In the genomic region with DNA sequence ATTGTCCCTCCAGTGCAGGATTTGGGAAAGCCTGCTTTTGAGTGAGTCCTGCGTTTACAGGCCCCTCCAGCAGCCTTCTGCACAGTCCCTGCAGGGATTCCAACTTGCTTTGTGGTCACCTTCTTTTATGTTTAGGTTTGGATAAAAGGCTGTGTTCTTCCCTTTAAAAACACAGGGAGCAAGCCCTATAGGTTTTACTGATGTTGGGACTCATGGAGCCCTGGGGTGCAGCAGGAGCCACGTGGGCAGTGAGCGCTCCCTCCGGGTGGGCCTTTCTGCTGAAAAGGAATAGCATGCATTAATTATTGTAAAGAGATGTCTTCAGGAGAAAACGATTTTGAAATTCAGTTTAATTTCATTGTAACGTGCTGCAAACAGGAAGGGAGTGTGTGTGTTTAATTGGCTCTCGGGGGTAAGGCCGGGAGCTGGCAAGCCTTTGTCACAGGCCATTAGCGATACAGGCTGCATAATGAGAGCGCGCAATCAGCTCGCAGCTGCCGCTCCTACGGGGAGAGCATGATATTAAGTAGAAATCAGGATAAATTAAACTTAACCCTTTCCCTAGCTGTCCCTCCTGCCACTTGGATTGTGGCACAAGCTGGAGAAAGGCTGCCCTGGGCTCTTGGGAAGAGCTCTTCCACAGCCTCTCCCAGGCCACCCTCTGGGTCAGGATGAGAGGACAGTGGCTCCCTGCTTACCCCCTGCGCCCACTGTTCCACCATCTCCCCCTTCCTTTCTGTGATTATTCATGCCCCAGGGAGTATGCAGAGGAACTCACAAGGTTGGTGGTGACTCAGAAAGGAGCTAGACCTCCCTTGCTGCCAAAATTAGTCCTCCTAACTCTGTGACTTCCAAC, we compare ENCODE assay signal across 12 mouse cellular contexts. TPM values are rescaled to one million over a fixed set of nuclear protein-coding genes. Genes with fewer than 3 reads are reported as not detected.
DNase-seq lines count a peak whose midpoint lies in the region; ATAC-seq and TF ChIP-seq lines count a peak whose summit lies in the region.
"Had no signal": no experiment of that assay in that cellular context is flagged by ENCODE, and none has a peak within 500 bp of the region (broad histone marks: within the 10 kb centered on the region; RNA-seq: fewer than 3 reads in every experiment).

No protein-coding gene starts in this region.

- no peaks in the 10 kb centered on the region for H3K9me3 ChIP-seq in embryonic facial prominence, embryonic 14.5 days (ENCODE audit: control insufficient read depth, low read length)
- no peaks in the 10 kb centered on the region for H3K9me3 ChIP-seq in hindbrain, postnatal 0 days (ENCODE audit: low read length)
- no peaks in the 10 kb centered on the region for H3K9me3 ChIP-seq in neural tube, embryonic 15.5 days (replicated peaks)

- no peaks in the 10 kb centered on the region for H3K27me3 ChIP-seq in embryonic facial prominence, embryonic 14.5 days (replicated peaks; ENCODE audit: control insufficient read depth, insufficient read depth, low read length)
- no peaks in the 10 kb centered on the region for H3K27me3 ChIP-seq in hindbrain, postnatal 0 days (ENCODE audit: insufficient read depth, low read length)
- no peaks in the 10 kb centered on the region for H3K27me3 ChIP-seq in neural tube, embryonic 15.5 days (replicated peaks)

- no peak for TF ChIP-seq CTCF in hindbrain, postnatal 0 days (IDR thresholded peaks at IDR 0.05; ENCODE audit: low read depth)

- DNase-seq in left cerebral cortex, postnatal 4 days, result peak; percentile 71
- no peak for DNase-seq in left cerebral cortex, adult 8-10 months (ENCODE audit: low spot score in 2 of 2)
- peak; percentile 77 for DNase-seq in embryonic facial prominence, embryonic 14.5 days (ENCODE audit: low spot score)
- peak; percentile 83 for DNase-seq in hindbrain, postnatal 0 days (ENCODE audit: low spot score)
- DNase-seq in cerebellum, adult 11 months, result no peak
- DNase-seq in urinary bladder, postnatal 14 days (ENCODE audit: low spot score), result no peak
- DNase-seq in heart, postnatal 14 days, result no peak
- DNase-seq: heart, adult 2 months; kidney, postnatal 10 days had no signal

- no peak overlapping the region for H3K4me3 ChIP-seq in embryonic facial prominence, embryonic 14.5 days (ENCODE audit: low read depth, low read length)
- no peak overlapping the region for H3K4me3 ChIP-seq in hindbrain, postnatal 0 days (ENCODE audit: low read length)
- no peak overlapping the region for H3K4me3 ChIP-seq in neural tube, embryonic 15.5 days (replicated peaks)
- H3K4me3 ChIP-seq: erythroblast, embryonic 14.5 days; heart, adult 2 months had no signal

- H3K4me1 ChIP-seq in embryonic facial prominence, embryonic 14.5 days (ENCODE audit: control insufficient read depth, insufficient read depth, low read length), result no peaks in the 10 kb centered on the region
- H3K4me1 ChIP-seq in hindbrain, postnatal 0 days (ENCODE audit: insufficient read depth, low read length), result peaks cover 35% of the 10 kb centered on the region
- peaks cover 56% of the 10 kb centered on the region for H3K4me1 ChIP-seq in neural tube, embryonic 15.5 days

- H3K9ac ChIP-seq in embryonic facial prominence, embryonic 14.5 days (ENCODE audit: low read depth, low read length), result no peak overlapping the region
- no peak overlapping the region for H3K9ac ChIP-seq in hindbrain, postnatal 0 days (replicated peaks; ENCODE audit: low read length)
- H3K9ac ChIP-seq in neural tube, embryonic 15.5 days (replicated peaks), result no peak overlapping the region

- H3K36me3 ChIP-seq in embryonic facial prominence, embryonic 14.5 days (ENCODE audit: control insufficient read depth, insufficient read depth, low read length), result 0 out of 2 replicates have a peak, but pooled peaks cover 11% of the 10 kb centered on the region
- no peaks in the 10 kb centered on the region for H3K36me3 ChIP-seq in hindbrain, postnatal 0 days (ENCODE audit: insufficient read depth, low read length)
- no peaks in the 10 kb centered on the region for H3K36me3 ChIP-seq in neural tube, embryonic 15.5 days

- ATAC-seq in embryonic facial prominence, embryonic 14.5 days (ENCODE audit: low read depth), result peak; percentile 82
- ATAC-seq in hindbrain, postnatal 0 days, result peak; percentile 71
- ATAC-seq in neural tube, embryonic 15.5 days (ENCODE audit: low FRiP score), result peak; percentile 89

- peak overlapping the region; percentile 48 for H3K27ac ChIP-seq in embryonic facial prominence, embryonic 14.5 days (replicated peaks; ENCODE audit: low read depth, low read length)
- peak overlapping the region; percentile 62 for H3K27ac ChIP-seq in hindbrain, postnatal 0 days
- H3K27ac ChIP-seq in neural tube, embryonic 15.5 days (replicated peaks), result peak overlapping the region; percentile 81
- H3K27ac ChIP-seq: heart, adult 2 months had no signal

- intact Hi-C loops in left cerebral cortex, postnatal 4 days (cut with DNase I), result no loop called here
- intact Hi-C loops in heart, postnatal 14 days (cut with DNase I), result no loop called here

- H3K4me2 ChIP-seq in embryonic facial prominence, embryonic 14.5 days (ENCODE audit: low read depth, low read length), result no peak overlapping the region
- H3K4me2 ChIP-seq in hindbrain, postnatal 0 days (ENCODE audit: low read depth, low read length), result 0 out of 2 replicates have a peak overlapping the region, but pooled peaks have one; percentile 21
- peak overlapping the region; percentile 32 for H3K4me2 ChIP-seq in neural tube, embryonic 15.5 days

- 29% methylated on average over 15 of the region's 15 CpGs for WGBS in embryonic facial prominence, embryonic 14.5 days
- WGBS in hindbrain, postnatal 0 days, result 16% methylated on average over 15 of the region's 15 CpGs
- WGBS in neural tube, embryonic 15.5 days, result 9% methylated on average over 15 of the region's 15 CpGs

RNA-seq across cellular contexts. Expression of a gene that starts 28.8 kb away (rescaled TPM):
- total RNA-seq in left cerebral cortex, postnatal 4 days (2021), result 10 to 100 TPM; 17.4 to 17.8 TPM
- total RNA-seq in left cerebral cortex, adult 8-10 months (2022), result 10 to 100 TPM; 22.7 to 28.2 (median 26.1) TPM
- 14.0 and 17.3 TPM in 2 replicates for polyA plus RNA-seq in embryonic facial prominence, embryonic 14.5 days (2014; fragmentation: Nextera tagmentation; extraction: Ambion mirVana)
- 19.9 and 22.3 TPM in 2 replicates for total RNA-seq in hindbrain, postnatal 0 days (2014; rRNA removed)
- 18.6 and 20.6 TPM in 2 replicates for polyA plus RNA-seq in hindbrain, postnatal 0 days (2015; fragmentation: Nextera tagmentation; extraction: Ambion mirVana)
- 15.2 and 20.3 TPM in 2 replicates for polyA plus RNA-seq in neural tube, embryonic 15.5 days (2015; fragmentation: Nextera tagmentation; extraction: Ambion mirVana)
- 10 to 100 TPM; 24.7 to 26.8 TPM for total RNA-seq in heart, postnatal 14 days (2021)

RNA-seq across cellular contexts. Expression of a gene that starts 43.6 kb away (rescaled TPM):
- total RNA-seq in left cerebral cortex, postnatal 4 days (2021), result 1 to 10 TPM; 1.2 to 1.7 TPM
- 1 to 10 TPM in 3 of 4 experiments, under 1 TPM in 1; 0.62 to 1.2 (median 1.1) TPM for total RNA-seq in left cerebral cortex, adult 8-10 months (2022)
- polyA plus RNA-seq in embryonic facial prominence, embryonic 14.5 days (2014; fragmentation: Nextera tagmentation; extraction: Ambion mirVana), result 34.5 and 40.7 TPM in 2 replicates
- total RNA-seq in hindbrain, postnatal 0 days (2014; rRNA removed), result 0.72 and 0.84 TPM in 2 replicates
- polyA plus RNA-seq in hindbrain, postnatal 0 days (2015; fragmentation: Nextera tagmentation; extraction: Ambion mirVana), result 2.3 and 2.4 TPM in 2 replicates
- polyA plus RNA-seq in neural tube, embryonic 15.5 days (2015; fragmentation: Nextera tagmentation; extraction: Ambion mirVana), result 2.7 and 3.2 TPM in 2 replicates
- not detected for total RNA-seq in heart, postnatal 14 days (2021)
- total RNA-seq: heart, adult 2 months; neutrophil, adult 5-6 weeks had no signal
- polyA plus RNA-seq: erythroblast, embryonic 14.5 days; heart, adult 2 months had no signal

Comparison
In these comparisons a context has a peak if more than half of its experiments do, and no peak if none do; other contexts are left out.
1. DNase-seq: peak in left cerebral cortex, postnatal 4 days (single experiment), embryonic facial prominence, embryonic 14.5 days (single experiment) and hindbrain, postnatal 0 days (single experiment); none in left cerebral cortex, adult 8-10 months (0 of 2), cerebellum, adult 11 months (single experiment), urinary bladder, postnatal 14 days (single experiment) and heart, postnatal 14 days (0 of 2).
2. Peak in every context shown above with its lines, with median percentiles within 50 percentile points of each other: ATAC-seq and H3K27ac ChIP-seq.